Mouse (Mus musculus): ENCODE data around the gene Alyref.

GRCm38 (mm10) chr11:120550810-120551440 lies 47.2 kb downstream of the Alyref start, which contains the start of gene Ppp1r27:
- no peak for TF ChIP-seq POLR2A (IDR thresholded peaks at IDR 0.05; ENCODE audit: control insufficient read depth in 1 of 2, insufficient read depth in 1 of 2, low read depth in 1 of 2, low read length in 2 of 2, poor library complexity in 1 of 2)
- TF ChIP-seq CTCF (IDR thresholded peaks at IDR 0.05 in 2 of 3, conservative IDR thresholded peaks at IDR 0.05 in 1 of 3; ENCODE audit: control insufficient read depth in 1 of 3, insufficient read depth in 1 of 3, low read depth in 2 of 3, low read length in 3 of 3, poor library complexity in 1 of 3, severe bottlenecking in 1 of 3): no peak
- no peak for TF ChIP-seq MAZ (IDR thresholded peaks at IDR 0.05; ENCODE audit: low read depth, low read length)
- TF ChIP-seq ETS1 (IDR thresholded peaks at IDR 0.05; ENCODE audit: low read depth, low read length): no peak
- TF ChIP-seq ZNF384 (IDR thresholded peaks at IDR 0.05; ENCODE audit: low read depth, low read length): no peak
- no peak for TF ChIP-seq ZKSCAN1 (IDR thresholded peaks at IDR 0.05; ENCODE audit: low read depth, low read length)
- no peak for TF ChIP-seq EP300 (IDR thresholded peaks at IDR 0.05; ENCODE audit: low read depth in 1 of 2, low read length in 2 of 2)
- no peak for TF ChIP-seq BHLHE40 (IDR thresholded peaks at IDR 0.05; ENCODE audit: borderline replicate concordance, low read depth, low read length)
- no peak for TF ChIP-seq TCF12 (IDR thresholded peaks at IDR 0.05; ENCODE audit: low read depth, low read length)
- TF ChIP-seq GATA1 (IDR thresholded peaks at IDR 0.05; ENCODE audit: low read depth, low read length): no peak
- TF ChIP-seq SIN3A (IDR thresholded peaks at IDR 0.05; ENCODE audit: low read length): no peak

Data from MEL (cell line).